Mouse (Mus musculus): ENCODE measurements around the gene Olfr372.

DNA sequence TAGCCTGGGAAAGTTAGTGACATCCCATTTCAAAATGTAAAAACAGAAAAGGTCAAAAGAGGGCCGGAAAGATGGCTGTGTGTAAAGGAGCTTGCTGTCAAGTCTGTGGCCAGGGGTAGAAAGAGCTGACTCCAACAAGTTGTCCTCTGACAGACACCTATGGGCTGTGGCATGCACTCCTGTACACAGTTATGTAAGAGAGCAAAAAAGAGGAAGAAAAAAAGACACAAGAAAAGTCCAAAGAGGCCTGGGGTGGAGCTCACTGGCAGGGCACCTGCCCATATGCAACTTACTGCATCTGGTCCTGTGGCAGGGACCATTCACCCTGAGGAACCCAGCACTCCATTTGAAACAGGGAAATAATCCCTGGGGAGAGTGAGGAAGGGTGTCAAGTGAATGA, 1.5 kb downstream of the Olfr372 start:
- TF ChIP-seq CTCF (conservative IDR thresholded peaks at IDR 0.05; ENCODE audit: low read length) (no peak), NANOG (IDR thresholded peaks at IDR 0.05; ENCODE audit: borderline replicate concordance, low read length) (no peak), POU5F1 (IDR thresholded peaks at IDR 0.05; ENCODE audit: borderline replicate concordance, low read length) (no peak)

Data from E14TG2a.4 (cell line).